Mouse (Mus musculus): ENCODE measurements around the gene Klhl36. TPM values are rescaled to one million over a fixed set of nuclear protein-coding genes. Genes with fewer than 3 reads are reported as not detected.

Klhl36 gene
- total RNA-seq, 2 experiments from 2014 or later, result 2.7 to 8.5 TPM

GRCm38 (mm10) chr8:119923259-119923658 lies 61.2 kb downstream of the Klhl36 start:
- ATAC-seq (ENCODE audit: poor library complexity, severe bottlenecking), result no peak

GRCm38 (mm10) chr8:119925428-119925827 lies 63.4 kb downstream of the Klhl36 start:
- no peak for ATAC-seq (ENCODE audit: poor library complexity, severe bottlenecking)

- ATAC-seq (ENCODE audit: poor library complexity, severe bottlenecking), result peak; percentile 93
Measured at GRCm38 (mm10) chr8:119926474-119926873, 64.4 kb downstream of the Klhl36 start.

Other genes with a start within 250 kb of the Klhl36 start
- gene Adad2, start 249.5 kb upstream of the Klhl36 start, total RNA-seq (2015), result not detected in 2 replicates
- not detected in 2 replicates for gene Adad2, start 249.5 kb upstream of the Klhl36 start, total RNA-seq (2017)
- gene Kcng4, start 226.6 kb upstream of the Klhl36 start, total RNA-seq (2015), result not detected in 2 replicates
- gene Kcng4, start 226.6 kb upstream of the Klhl36 start, total RNA-seq (2017), result not detected in 2 replicates
- gene Wfdc1, start 195.9 kb upstream of the Klhl36 start, total RNA-seq (2015), result not detected in 2 replicates
- gene Wfdc1, start 195.9 kb upstream of the Klhl36 start, total RNA-seq (2017), result not detected in 2 replicates
- gene Atp2c2, start 162.3 kb upstream of the Klhl36 start, total RNA-seq (2015), result not detected in 2 replicates
- not detected in 2 replicates for gene Atp2c2, start 162.3 kb upstream of the Klhl36 start, total RNA-seq (2017)
- 2.2 and 2.6 TPM in 2 replicates for gene Tldc1, start 83.8 kb upstream of the Klhl36 start, total RNA-seq (2015)
- gene Tldc1, start 83.8 kb upstream of the Klhl36 start, total RNA-seq (2017), result 2.9 and 4.3 TPM in 2 replicates
- 526 and 619 TPM in 2 replicates for gene Cotl1, start 21.7 kb upstream of the Klhl36 start, total RNA-seq (2015)
- gene Cotl1, start 21.7 kb upstream of the Klhl36 start, total RNA-seq (2017), result 490 and 532 TPM in 2 replicates
- gene Usp10, start 48.1 kb downstream of the Klhl36 start, total RNA-seq (2015), result 24.9 and 31.9 TPM in 2 replicates
- gene Usp10, start 48.1 kb downstream of the Klhl36 start, total RNA-seq (2017), result 13.3 and 20.1 TPM in 2 replicates
- gene Gm20388, start 48.6 kb downstream of the Klhl36 start, total RNA-seq (2015), result 7.6 and 12.8 TPM in 2 replicates
- 10.6 and 15.5 TPM in 2 replicates for gene Gm20388, start 48.6 kb downstream of the Klhl36 start, total RNA-seq (2017)
- 6.4 and 8.8 TPM in 2 replicates for gene Crispld2, start 130.2 kb downstream of the Klhl36 start, total RNA-seq (2015)
- 7.8 and 10.5 TPM in 2 replicates for gene Crispld2, start 130.2 kb downstream of the Klhl36 start, total RNA-seq (2017)
- gene Zdhhc7, start 239.2 kb downstream of the Klhl36 start, total RNA-seq (2015), result 21.1 and 23.0 TPM in 2 replicates
- 31.8 and 33.3 TPM in 2 replicates for gene Zdhhc7, start 239.2 kb downstream of the Klhl36 start, total RNA-seq (2017)

Data from megakaryocyte, adult 5-6 weeks (primary cell).